Mouse (Mus musculus): ENCODE measurements around the gene D630039A03Rik. TPM values are rescaled to one million over a fixed set of nuclear protein-coding genes. Genes with fewer than 3 reads are reported as not detected.
A peak's percentile ranks its signal among the peaks of the same experiment; 100 is the strongest.

D630039A03Rik gene
- polyA plus RNA-seq, 1 experiment, result 0.19 TPM

DNA sequence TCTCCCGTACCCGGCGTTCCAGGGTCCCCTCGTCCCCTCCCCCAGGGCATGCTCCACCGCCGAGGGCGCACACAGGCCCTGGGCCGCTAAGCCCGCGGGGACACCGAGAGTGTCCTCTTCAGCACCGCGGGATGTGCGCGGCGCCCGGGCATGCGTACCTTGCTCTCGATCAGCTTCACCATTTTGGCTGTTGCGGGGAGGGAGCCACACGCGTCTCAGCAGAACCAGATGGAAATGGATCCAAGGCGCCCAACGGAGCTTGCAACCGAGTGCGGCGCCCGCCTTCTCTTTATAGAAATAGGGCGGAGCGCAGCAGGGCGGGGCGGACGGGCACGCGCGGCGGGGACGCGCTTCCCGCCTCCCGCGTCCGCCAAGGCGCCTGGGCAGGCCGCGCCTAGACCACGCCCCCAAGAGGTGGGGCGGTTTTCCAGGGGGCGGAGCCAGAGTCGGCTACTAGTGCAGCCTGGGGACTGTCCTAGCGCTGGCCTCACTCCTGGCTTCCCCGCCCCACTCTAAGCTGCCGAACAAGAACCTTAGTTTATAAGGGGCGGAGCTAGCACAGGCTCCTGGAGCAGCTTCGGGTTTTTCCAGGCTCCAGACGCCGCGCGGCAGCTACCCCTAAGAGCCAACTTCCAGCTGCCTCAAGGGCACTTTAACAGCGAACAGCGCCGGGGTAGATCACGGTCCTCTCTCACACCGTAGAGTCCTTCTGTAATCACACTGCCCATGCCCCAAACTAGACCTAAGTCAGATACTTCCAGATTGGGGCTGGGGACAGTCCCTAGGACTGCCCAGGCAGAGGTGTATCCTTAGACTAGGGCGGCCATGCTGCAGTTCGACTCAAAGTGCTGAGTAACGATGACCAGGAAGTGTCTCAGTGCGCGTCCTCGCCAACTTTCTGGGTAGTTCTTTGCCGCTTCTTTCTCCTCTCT lies 40.2 kb upstream of the D630039A03Rik start, which contains the start of gene Txn1:
Gene Txn1, minus strand, starts transcription at position 383 of the 932 bp plus-strand sequence.
- peaks cover 8% of the 10 kb centered on the region; the same call in 1 of the 2 replicates for H3K4me1 ChIP-seq (ENCODE audit: control insufficient read depth, insufficient read depth, insufficient read length)

DNA sequence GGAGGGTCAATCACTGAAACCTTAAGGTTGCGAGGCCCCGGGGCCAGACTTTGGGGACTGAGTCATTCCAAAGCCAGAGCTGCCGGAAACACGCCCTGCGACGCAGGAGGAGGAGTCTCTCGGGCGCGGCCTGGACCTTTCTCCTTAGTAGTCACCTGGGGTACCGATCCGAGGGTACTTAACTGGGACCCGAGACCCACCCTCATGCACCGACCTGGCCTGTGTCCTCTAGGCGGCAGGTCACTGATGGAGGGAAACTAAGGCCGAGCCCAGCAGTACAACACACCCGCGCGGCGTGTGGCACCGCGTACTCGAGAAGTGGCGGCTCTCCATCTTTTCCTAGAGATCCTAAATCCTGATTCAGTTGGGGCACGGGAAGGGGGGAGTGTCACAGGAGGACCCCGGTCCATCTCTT lies 39.5 kb upstream of the D630039A03Rik start:
- Histone ChIP-seq H3K36me3 (ENCODE audit: control insufficient read depth, insufficient read depth, low read length) (peaks cover 11% of the 10 kb centered on the region), H3K27ac (ENCODE audit: insufficient read depth, low read length) (peak overlapping the region; percentile 53), H3K4me3 (ENCODE audit: extremely low read depth, insufficient read depth, insufficient read length) (peak overlapping the region; percentile 82), H3K27me3 (ENCODE audit: control insufficient read depth, insufficient read depth, low read length) (no peaks in the 10 kb centered on the region), H3K4me1 (ENCODE audit: control insufficient read depth, insufficient read depth, insufficient read length) (peaks cover 8% of the 10 kb centered on the region; the same call in 1 of the 2 replicates)
- WGBS, result 1% methylated on average over 25 of the region's 25 CpGs
- TF ChIP-seq CTCF (IDR thresholded peaks at IDR 0.05; ENCODE audit: extremely low read depth, insufficient read depth, insufficient read length, insufficient replicate concordance), result no peak
- TF ChIP-seq POLR2A (IDR thresholded peaks at IDR 0.05; ENCODE audit: low read depth, low read length), result no peak
- peak; percentile 4 to 33 for DNase-seq (ENCODE audit: low read depth in 1 of 2, low spot score in 2 of 2)

More for the DNA sequence above, 40.2 kb upstream of the D630039A03Rik start, which contains the start of gene Txn1:
- under 1% methylated on average over 71 of the region's 71 CpGs for WGBS
- Histone ChIP-seq H3K4me3 (ENCODE audit: extremely low read depth, insufficient read depth, insufficient read length) (peak within 1 kb of the TSS; percentile 82), H3K27ac (ENCODE audit: insufficient read depth, low read length) (peak within 1 kb of the TSS; percentile 90), H3K27me3 (ENCODE audit: control insufficient read depth, insufficient read depth, low read length) (no peaks in the 10 kb centered on the region), H3K36me3 (ENCODE audit: control insufficient read depth, insufficient read depth, low read length) (peaks cover 4% of the 10 kb centered on the region)
- DNase-seq (ENCODE audit: low read depth in 1 of 2, low spot score in 2 of 2), result peak; percentile 88 to 93
- TF ChIP-seq POLR2A (IDR thresholded peaks at IDR 0.05; ENCODE audit: low read depth, low read length) (peak; percentile 17; the same call in 1 of the 2 replicates), CTCF (IDR thresholded peaks at IDR 0.05; ENCODE audit: extremely low read depth, insufficient read depth, insufficient read length, insufficient replicate concordance) (no peak)

DNA sequence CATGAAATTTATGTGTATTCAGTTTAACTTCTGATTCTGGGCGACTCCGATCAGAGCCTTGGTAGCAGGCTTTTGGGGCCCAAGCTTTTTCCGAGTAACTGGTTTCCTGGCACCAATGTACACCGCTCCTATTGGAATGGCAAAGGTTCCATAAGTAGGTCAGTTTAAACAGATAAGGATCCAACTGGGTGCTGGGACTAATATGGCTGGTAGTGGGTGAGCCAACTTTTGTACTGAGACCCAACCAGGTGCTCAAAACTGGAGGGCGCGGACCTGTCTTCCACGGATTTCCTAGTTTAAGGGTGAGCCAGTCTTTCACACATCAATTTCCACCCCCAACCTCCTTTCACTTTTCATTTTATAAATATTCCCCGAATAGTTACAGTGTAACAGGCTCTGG lies 38.9 kb upstream of the D630039A03Rik start:
- Histone ChIP-seq H3K4me3 (ENCODE audit: extremely low read depth, insufficient read depth, insufficient read length) (no peak overlapping the region), H3K36me3 (ENCODE audit: control insufficient read depth, insufficient read depth, low read length) (peaks cover 16% of the 10 kb centered on the region), H3K27ac (ENCODE audit: insufficient read depth, low read length) (peak overlapping the region; percentile 3; the same call in 1 of the 2 replicates), H3K27me3 (ENCODE audit: control insufficient read depth, insufficient read depth, low read length) (no peaks in the 10 kb centered on the region), H3K4me1 (ENCODE audit: control insufficient read depth, insufficient read depth, insufficient read length) (peaks cover 8% of the 10 kb centered on the region; the same call in 1 of the 2 replicates)
- 70% methylated on average over 8 of the region's 8 CpGs for WGBS
- TF ChIP-seq POLR2A (IDR thresholded peaks at IDR 0.05; ENCODE audit: low read depth, low read length) (no peak), CTCF (IDR thresholded peaks at IDR 0.05; ENCODE audit: extremely low read depth, insufficient read depth, insufficient read length, insufficient replicate concordance) (no peak)
- no peak for DNase-seq (ENCODE audit: low read depth in 1 of 2, low spot score in 2 of 2)

DNA sequence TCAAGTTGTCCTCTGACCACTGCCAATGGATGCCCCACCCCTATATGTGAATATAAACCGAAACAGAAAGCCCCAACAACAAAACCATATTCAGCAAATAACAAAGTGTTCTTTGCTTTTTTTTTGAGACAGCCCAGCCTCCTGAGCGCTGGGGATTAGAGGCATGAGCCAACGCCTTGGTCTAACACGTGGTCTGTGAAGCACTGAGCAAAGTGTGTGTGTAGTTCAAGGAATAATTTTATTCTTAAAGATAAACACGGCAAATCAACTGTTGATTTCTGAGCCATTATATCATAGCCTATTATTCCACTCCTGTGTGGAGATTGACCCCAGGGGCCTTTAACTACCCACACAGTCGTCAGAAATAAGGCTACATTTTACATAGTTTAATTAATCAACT lies 38.5 kb upstream of the D630039A03Rik start:
- Histone ChIP-seq H3K27me3 (ENCODE audit: control insufficient read depth, insufficient read depth, low read length) (no peaks in the 10 kb centered on the region), H3K27ac (ENCODE audit: insufficient read depth, low read length) (no peak overlapping the region), H3K4me1 (ENCODE audit: control insufficient read depth, insufficient read depth, insufficient read length) (peaks cover 8% of the 10 kb centered on the region; the same call in 1 of the 2 replicates), H3K4me3 (ENCODE audit: extremely low read depth, insufficient read depth, insufficient read length) (no peak overlapping the region), H3K36me3 (ENCODE audit: control insufficient read depth, insufficient read depth, low read length) (peaks cover 18% of the 10 kb centered on the region)
- 65% methylated on average over 6 of the region's 6 CpGs for WGBS
- TF ChIP-seq CTCF (IDR thresholded peaks at IDR 0.05; ENCODE audit: extremely low read depth, insufficient read depth, insufficient read length, insufficient replicate concordance) (no peak), POLR2A (IDR thresholded peaks at IDR 0.05; ENCODE audit: low read depth, low read length) (no peak)
- no peak for DNase-seq (ENCODE audit: low read depth in 1 of 2, low spot score in 2 of 2)

DNA sequence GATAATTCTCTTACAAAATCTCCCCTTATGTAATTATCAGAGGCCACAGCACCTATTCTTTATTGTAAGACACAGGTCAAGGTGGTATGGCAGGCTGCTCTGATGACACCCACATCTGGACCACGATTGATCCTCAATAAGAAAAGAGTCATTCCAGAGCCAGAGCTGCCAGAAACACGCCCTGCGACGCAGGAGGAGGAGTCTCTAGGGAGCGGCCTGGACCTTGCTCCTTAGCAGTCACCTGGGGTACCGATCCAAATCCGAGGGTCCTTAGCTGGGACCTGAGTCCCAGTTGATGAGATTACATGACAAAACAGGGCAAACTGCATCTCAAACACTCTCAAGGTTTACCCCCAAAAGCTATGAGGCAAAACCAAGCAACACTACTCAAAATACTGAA lies 37.7 kb upstream of the D630039A03Rik start:
- Histone ChIP-seq H3K4me3 (ENCODE audit: extremely low read depth, insufficient read depth, insufficient read length) (no peak overlapping the region), H3K27ac (ENCODE audit: insufficient read depth, low read length) (no peak overlapping the region)

DNA sequence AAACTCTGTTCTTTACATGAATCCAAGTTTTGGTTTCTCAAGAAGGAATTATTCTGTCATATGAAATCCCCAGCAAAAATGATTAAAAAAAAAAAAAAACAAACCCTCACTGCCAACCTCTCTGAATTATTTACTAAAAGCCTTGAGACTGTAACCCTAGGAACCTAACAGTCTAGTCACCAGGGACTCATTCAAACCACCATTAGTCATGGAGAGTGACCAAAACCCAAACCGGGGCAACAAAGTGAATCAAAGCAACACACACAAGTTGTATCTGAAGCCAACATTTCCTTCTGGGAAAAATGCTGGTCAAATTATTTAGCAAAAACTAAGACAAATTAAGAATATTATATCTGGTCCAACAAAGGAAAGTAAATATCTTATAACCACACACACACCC lies 36.8 kb upstream of the D630039A03Rik start:
- Histone ChIP-seq H3K4me3 (ENCODE audit: extremely low read depth, insufficient read depth, insufficient read length) (no peak overlapping the region), H3K4me1 (ENCODE audit: control insufficient read depth, insufficient read depth, insufficient read length) (peaks cover 8% of the 10 kb centered on the region; the same call in 1 of the 2 replicates), H3K27ac (ENCODE audit: insufficient read depth, low read length) (no peak overlapping the region), H3K36me3 (ENCODE audit: control insufficient read depth, insufficient read depth, low read length) (peaks cover 26% of the 10 kb centered on the region), H3K27me3 (ENCODE audit: control insufficient read depth, insufficient read depth, low read length) (no peaks in the 10 kb centered on the region)
- no peak for TF ChIP-seq POLR2A (IDR thresholded peaks at IDR 0.05; ENCODE audit: low read depth, low read length)
- no peak for TF ChIP-seq CTCF (IDR thresholded peaks at IDR 0.05; ENCODE audit: extremely low read depth, insufficient read depth, insufficient read length, insufficient replicate concordance)
- no peak for DNase-seq (ENCODE audit: low read depth in 1 of 2, low spot score in 2 of 2)
- 81% methylated on average over 1 of the region's 1 CpGs for WGBS

More for the DNA sequence above, 37.7 kb upstream of the D630039A03Rik start:
- Histone ChIP-seq H3K36me3 (ENCODE audit: control insufficient read depth, insufficient read depth, low read length) (peaks cover 22% of the 10 kb centered on the region), H3K27me3 (ENCODE audit: control insufficient read depth, insufficient read depth, low read length) (no peaks in the 10 kb centered on the region), H3K4me1 (ENCODE audit: control insufficient read depth, insufficient read depth, insufficient read length) (peaks cover 8% of the 10 kb centered on the region; the same call in 1 of the 2 replicates)
- DNase-seq (ENCODE audit: low read depth in 1 of 2, low spot score in 2 of 2), result no peak
- TF ChIP-seq CTCF (IDR thresholded peaks at IDR 0.05; ENCODE audit: extremely low read depth, insufficient read depth, insufficient read length, insufficient replicate concordance), result no peak
- no peak for TF ChIP-seq POLR2A (IDR thresholded peaks at IDR 0.05; ENCODE audit: low read depth, low read length)
- WGBS, result 92% methylated on average over 7 of the region's 7 CpGs
